Mouse (Mus musculus) right cerebral cortex, postnatal 14 days (tissue): Measurements from ENCODE around the gene 1810049J17Rik.

Experiments used
- DNase-seq: peaks from one replicate; pipeline ENCODE4 v3.0.0; 2022

The 1810049J17Rik gene

GRCm38 (mm10) chr15:12307114-12307513 is 14.6 kb downstream of the 1810049J17Rik start:
- DNase-seq = no peak

GRCm38 (mm10) chr15:12306188-12307071 is 15.3 kb downstream of the 1810049J17Rik start:
- DNase-seq = peak; percentile 18

- no peak for DNase-seq
These were observed 19.9 kb downstream of the 1810049J17Rik start for GRCm38 (mm10) chr15:12301771-12302170.

GRCm38 (mm10) chr15:12298231-12298737 is 23.4 kb downstream of the 1810049J17Rik start:
- no peak for DNase-seq

- DNase-seq = no peak
These were observed 25.5 kb downstream of the 1810049J17Rik start for GRCm38 (mm10) chr15:12296228-12296627.

- no peak for DNase-seq
These were observed 29.9 kb downstream of the 1810049J17Rik start for GRCm38 (mm10) chr15:12291757-12292156.

GRCm38 (mm10) chr15:12290330-12290729 is 31.4 kb downstream of the 1810049J17Rik start:
- DNase-seq = no peak

GRCm38 (mm10) chr15:12285535-12285809 is 36.2 kb downstream of the 1810049J17Rik start:
- DNase-seq = no peak

GRCm38 (mm10) chr15:12284794-12285534 is 36.7 kb downstream of the 1810049J17Rik start:
- no peak for DNase-seq

GRCm38 (mm10) chr15:12279816-12280215 is 41.9 kb downstream of the 1810049J17Rik start:
- DNase-seq = no peak

- DNase-seq = no peak
These were observed 46.5 kb downstream of the 1810049J17Rik start for GRCm38 (mm10) chr15:12275091-12275623.

GRCm38 (mm10) chr15:12274053-12274769 is 47.5 kb downstream of the 1810049J17Rik start:
- DNase-seq = no peak

- no peak for DNase-seq
These were observed 48.2 kb downstream of the 1810049J17Rik start for GRCm38 (mm10) chr15:12273325-12274052.
